Comparison of ENCODE assay signal across 8 mouse cellular contexts in the genomic region with DNA sequence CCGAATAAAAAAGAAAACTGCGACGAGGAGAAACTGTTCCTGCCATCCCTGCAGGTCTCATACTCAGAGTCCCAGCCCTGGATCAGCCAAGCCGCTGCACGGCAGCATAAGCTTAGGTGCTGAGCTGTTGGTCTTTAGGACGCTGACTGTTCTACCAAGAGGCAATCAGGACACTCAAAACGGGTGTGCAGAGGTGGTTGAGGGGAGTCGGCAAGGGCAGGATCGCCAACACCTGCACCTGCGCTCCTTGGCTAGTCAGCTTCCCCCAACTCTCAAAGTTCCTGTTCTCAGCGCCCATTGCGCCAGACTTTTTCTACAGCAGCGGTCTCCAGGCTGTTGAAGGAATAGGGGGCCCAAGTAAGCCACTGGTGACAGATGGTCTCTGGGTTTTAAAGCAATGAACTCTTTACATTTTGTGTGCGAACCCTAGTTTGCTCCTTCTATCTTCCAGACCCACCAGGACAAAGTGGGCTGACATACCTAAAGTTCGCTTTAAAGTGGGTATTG.
DNase-seq lines count a peak whose midpoint lies in the region; ATAC-seq and TF ChIP-seq lines count a peak whose summit lies in the region.

No protein-coding gene starts in this region.

- H3K36me3 ChIP-seq in heart, embryonic 12.5 days, result no peaks in the 10 kb centered on the region
- no peaks in the 10 kb centered on the region for H3K36me3 ChIP-seq in embryonic facial prominence, embryonic 14.5 days (ENCODE audit: control insufficient read depth, insufficient read depth, low read length)
- H3K36me3 ChIP-seq in intestine, postnatal 0 days (ENCODE audit: control insufficient read depth, insufficient read depth), result no peaks in the 10 kb centered on the region
- H3K36me3 ChIP-seq in neural tube, embryonic 15.5 days, result no peaks in the 10 kb centered on the region

- WGBS in heart, embryonic 12.5 days, result 2% methylated on average over 15 of the region's 15 CpGs
- 1% methylated on average over 15 of the region's 15 CpGs for WGBS in embryonic facial prominence, embryonic 14.5 days
- WGBS in intestine, postnatal 0 days, result 3% methylated on average over 15 of the region's 15 CpGs
- under 1% methylated on average over 15 of the region's 15 CpGs for WGBS in neural tube, embryonic 15.5 days

- no peak for DNase-seq in heart, postnatal 14 days
- no peak for DNase-seq in embryonic facial prominence, embryonic 14.5 days (ENCODE audit: low spot score)
- no peak for DNase-seq in left cerebral cortex, adult 18-20 months (ENCODE audit: low spot score in 2 of 2)
- no peak for DNase-seq in gastrocnemius, postnatal 25 days
- DNase-seq in gastrocnemius, adult 8-10 months (ENCODE audit: low spot score in 2 of 2), result no peak

- no peak for ATAC-seq in heart, embryonic 12.5 days (ENCODE audit: insufficient number of reproducible peaks, low FRiP score)
- no peak for ATAC-seq in embryonic facial prominence, embryonic 14.5 days (ENCODE audit: low read depth)
- no peak for ATAC-seq in intestine, postnatal 0 days
- no peak for ATAC-seq in neural tube, embryonic 15.5 days (ENCODE audit: low FRiP score)

- TF ChIP-seq CTCF in intestine, postnatal 0 days (IDR thresholded peaks at IDR 0.05; ENCODE audit: low read depth), result no peak

- no peaks in the 10 kb centered on the region for H3K9me3 ChIP-seq in heart, embryonic 12.5 days (replicated peaks)
- no peaks in the 10 kb centered on the region for H3K9me3 ChIP-seq in embryonic facial prominence, embryonic 14.5 days (ENCODE audit: control insufficient read depth, low read length)
- no peaks in the 10 kb centered on the region for H3K9me3 ChIP-seq in intestine, postnatal 0 days (ENCODE audit: control insufficient read depth)
- H3K9me3 ChIP-seq in neural tube, embryonic 15.5 days (replicated peaks), result no peaks in the 10 kb centered on the region

- 0 out of 2 replicates have a peak overlapping the region, but pooled peaks have one; percentile 63 for H3K9ac ChIP-seq in heart, embryonic 12.5 days
- H3K9ac ChIP-seq in embryonic facial prominence, embryonic 14.5 days (ENCODE audit: low read depth, low read length), result no peak overlapping the region
- H3K9ac ChIP-seq in intestine, postnatal 0 days (ENCODE audit: low read depth, low read length), result no peak overlapping the region
- no peak overlapping the region for H3K9ac ChIP-seq in neural tube, embryonic 15.5 days (replicated peaks)

- peaks cover 21% of the 10 kb centered on the region for H3K4me1 ChIP-seq in heart, embryonic 12.5 days (replicated peaks)
- H3K4me1 ChIP-seq in embryonic facial prominence, embryonic 14.5 days (ENCODE audit: control insufficient read depth, insufficient read depth, low read length), result peaks cover 10% of the 10 kb centered on the region; the same call in 1 of the 2 replicates
- H3K4me1 ChIP-seq in intestine, postnatal 0 days (replicated peaks; ENCODE audit: control insufficient read depth, insufficient read depth, low read length), result no peaks in the 10 kb centered on the region
- peaks cover 40% of the 10 kb centered on the region for H3K4me1 ChIP-seq in neural tube, embryonic 15.5 days

- intact Hi-C loops in heart, postnatal 14 days (cut with DNase I), result loop anchor here (5.0 to 10.0 kb wide), 2 partner anchors 65 to 132 kb away; no protein-coding TSS in a partner anchor

- no peak overlapping the region for H3K27ac ChIP-seq in heart, embryonic 12.5 days (ENCODE audit: poor library complexity, severe bottlenecking)
- H3K27ac ChIP-seq in embryonic facial prominence, embryonic 14.5 days (replicated peaks; ENCODE audit: low read depth, low read length), result no peak overlapping the region
- H3K27ac ChIP-seq in intestine, postnatal 0 days (ENCODE audit: low read depth, low read length), result no peak overlapping the region
- H3K27ac ChIP-seq in neural tube, embryonic 15.5 days (replicated peaks), result no peak overlapping the region

- peaks cover 82% of the 10 kb centered on the region for H3K27me3 ChIP-seq in heart, embryonic 12.5 days (replicated peaks)
- H3K27me3 ChIP-seq in embryonic facial prominence, embryonic 14.5 days (replicated peaks; ENCODE audit: control insufficient read depth, insufficient read depth, low read length), result peaks cover 79% of the 10 kb centered on the region
- peaks cover 69% of the 10 kb centered on the region for H3K27me3 ChIP-seq in intestine, postnatal 0 days (replicated peaks; ENCODE audit: control insufficient read depth, insufficient read depth, low read length)
- peaks cover 35% of the 10 kb centered on the region for H3K27me3 ChIP-seq in neural tube, embryonic 15.5 days (replicated peaks)

- H3K4me2 ChIP-seq in heart, embryonic 12.5 days, result peak overlapping the region; percentile 92
- peak overlapping the region; percentile 98 for H3K4me2 ChIP-seq in embryonic facial prominence, embryonic 14.5 days (ENCODE audit: low read depth, low read length)
- H3K4me2 ChIP-seq in intestine, postnatal 0 days (replicated peaks; ENCODE audit: low read depth), result no peak overlapping the region
- H3K4me2 ChIP-seq in neural tube, embryonic 15.5 days, result peak overlapping the region; percentile 95

- peak overlapping the region; percentile 58 for H3K4me3 ChIP-seq in heart, embryonic 12.5 days
- H3K4me3 ChIP-seq in embryonic facial prominence, embryonic 14.5 days (ENCODE audit: low read depth, low read length), result peak overlapping the region; percentile 69
- peak overlapping the region; percentile 62; the same call in 1 of the 2 replicates for H3K4me3 ChIP-seq in intestine, postnatal 0 days (ENCODE audit: low read depth, low read length)
- H3K4me3 ChIP-seq in neural tube, embryonic 15.5 days (replicated peaks), result peak overlapping the region; percentile 81
